Mouse (Mus musculus): ENCODE measurements around the gene Atp1a4. TPM values are rescaled to one million over a fixed set of nuclear protein-coding genes. Genes with fewer than 3 reads are reported as not detected.

Gene Atp1a4
- polyA plus RNA-seq, 1 experiment, result not detected

DNA sequence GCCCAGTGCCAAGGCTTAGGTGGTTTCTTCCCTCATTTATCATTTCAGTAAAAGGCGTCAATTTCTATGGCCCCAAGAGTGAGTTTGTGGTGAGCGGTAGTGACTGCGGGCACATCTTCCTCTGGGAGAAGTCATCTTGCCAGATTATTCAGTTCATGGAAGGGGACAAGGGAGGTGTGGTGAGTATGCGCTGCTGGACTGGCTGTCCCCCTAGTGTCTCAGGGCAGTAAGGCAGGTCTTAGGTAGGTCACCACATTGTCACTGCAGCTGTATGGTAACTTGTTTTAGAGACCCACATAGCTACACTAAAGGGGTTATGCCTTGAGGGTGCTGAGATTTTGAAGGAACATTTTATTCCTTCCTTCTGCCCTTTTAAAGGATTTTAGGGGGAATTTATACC is 69.3 kb downstream of the Atp1a4 start:
- Histone ChIP-seq H3K27ac (ENCODE audit: control insufficient read depth, insufficient read depth, low read depth, low read length, poor library complexity) (no peak overlapping the region), H3K4me3 (replicated peaks; ENCODE audit: control insufficient read depth, low read depth, low read length) (no peak overlapping the region), H3K4me1 (ENCODE audit: control insufficient read depth, insufficient read depth, low read length) (no peaks in the 10 kb centered on the region)
- 82% methylated on average over 4 of the region's 4 CpGs for WGBS
- peak; percentile 53 for TF ChIP-seq CTCF (IDR thresholded peaks at IDR 0.05; ENCODE audit: control insufficient read depth, insufficient read depth, low read length)
- no peak for TF ChIP-seq POLR2A (IDR thresholded peaks at IDR 0.05; ENCODE audit: borderline replicate concordance, control insufficient read depth, low read depth, low read length)

DNA sequence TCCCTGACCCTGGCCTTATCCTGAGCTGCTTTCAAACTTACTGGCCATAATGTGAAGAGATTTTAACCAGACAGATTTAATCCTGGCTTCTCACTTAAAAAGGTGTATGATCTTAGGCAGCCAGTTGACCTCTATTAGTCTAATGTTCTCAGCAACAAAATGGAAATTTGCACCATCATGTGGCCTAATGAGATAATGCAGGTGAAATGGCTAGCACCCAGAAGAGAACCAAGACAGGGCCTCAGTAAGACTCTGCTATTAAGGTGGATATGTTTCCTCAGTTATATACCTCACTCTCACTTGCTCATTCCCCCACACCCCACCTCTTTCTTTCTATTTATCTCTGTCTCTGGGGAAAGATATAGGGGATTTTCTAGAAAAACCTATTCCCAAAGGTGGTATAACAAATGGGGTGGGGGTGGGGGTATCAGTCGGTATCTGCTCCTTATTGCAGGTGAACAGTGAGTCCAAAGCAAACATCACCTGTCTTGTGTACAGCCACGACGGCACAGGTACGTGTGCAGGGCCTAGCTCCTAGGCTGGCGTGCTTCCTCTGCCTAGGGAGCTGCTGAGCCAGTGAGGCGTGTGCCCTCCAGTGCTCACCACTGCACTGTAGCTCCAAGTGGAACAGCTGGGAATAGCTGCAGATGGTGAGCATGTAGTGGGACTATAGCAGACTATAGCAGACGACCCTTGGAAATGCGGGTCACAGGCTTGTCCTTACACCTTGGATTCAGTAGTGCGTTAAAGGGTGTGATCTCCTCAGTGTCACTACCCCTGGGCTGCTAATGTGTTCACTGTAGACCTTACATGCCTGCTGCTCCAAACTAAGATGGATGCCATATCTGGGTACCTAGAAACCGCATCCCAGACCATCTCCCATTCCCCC is 71.6 kb downstream of the Atp1a4 start:
- no peaks in the 10 kb centered on the region for H3K4me1 ChIP-seq (ENCODE audit: control insufficient read depth, insufficient read depth, low read length)
- H3K4me3 ChIP-seq (replicated peaks; ENCODE audit: control insufficient read depth, low read depth, low read length), result no peak overlapping the region
- no peak for TF ChIP-seq CTCF (IDR thresholded peaks at IDR 0.05; ENCODE audit: control insufficient read depth, insufficient read depth, low read length)
- 95% methylated on average over 10 of the region's 10 CpGs for WGBS
- H3K27ac ChIP-seq (ENCODE audit: control insufficient read depth, insufficient read depth, low read depth, low read length, poor library complexity), result no peak overlapping the region

DNA sequence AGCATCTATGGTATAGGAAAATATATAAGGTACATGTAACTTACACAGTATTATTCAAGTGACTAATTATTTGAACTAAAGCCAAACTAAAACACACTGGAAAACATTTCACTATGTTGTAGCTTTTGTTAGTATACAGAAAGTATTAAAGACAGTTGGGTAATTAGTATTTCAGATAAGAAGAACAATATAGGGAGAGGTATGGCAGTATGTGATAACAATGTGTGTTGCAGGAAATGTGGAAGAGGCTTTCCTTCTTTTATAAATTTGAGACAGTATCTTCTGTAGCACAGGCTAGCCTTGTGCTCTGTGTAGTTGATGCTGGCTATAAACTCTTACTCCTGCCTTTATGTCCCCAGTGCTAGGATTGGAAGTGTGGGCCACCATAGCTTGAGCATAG is 74.3 kb downstream of the Atp1a4 start:
- H3K4me1 ChIP-seq (ENCODE audit: control insufficient read depth, insufficient read depth, low read length), result no peaks in the 10 kb centered on the region
- no peak overlapping the region for H3K27ac ChIP-seq (ENCODE audit: control insufficient read depth, insufficient read depth, low read depth, low read length, poor library complexity)
- no peak overlapping the region for H3K4me3 ChIP-seq (replicated peaks; ENCODE audit: control insufficient read depth, low read depth, low read length)
- TF ChIP-seq CTCF (IDR thresholded peaks at IDR 0.05; ENCODE audit: control insufficient read depth, insufficient read depth, low read length) (no peak), POLR2A (IDR thresholded peaks at IDR 0.05; ENCODE audit: borderline replicate concordance, control insufficient read depth, low read depth, low read length) (no peak)

DNA sequence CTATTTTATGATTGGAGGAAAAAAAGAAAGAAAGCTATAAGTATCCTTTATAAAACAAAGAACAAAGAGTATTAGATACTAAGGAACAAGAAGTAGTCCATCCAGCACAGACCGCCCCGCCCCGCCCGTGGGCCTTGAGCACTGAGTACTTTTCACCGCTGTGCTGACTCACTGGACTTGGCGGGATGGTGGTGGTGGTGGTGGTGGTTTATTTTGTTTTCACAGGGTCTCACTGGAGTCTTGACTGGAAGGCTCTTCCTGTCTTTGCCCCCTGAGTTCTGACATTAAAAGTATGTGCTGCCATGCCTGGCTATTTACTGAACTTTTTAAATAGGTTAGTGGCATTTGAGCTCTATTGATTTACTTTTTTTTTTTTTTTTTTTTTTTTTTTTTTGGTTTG is 75.2 kb downstream of the Atp1a4 start:
- Histone ChIP-seq H3K4me3 (replicated peaks; ENCODE audit: control insufficient read depth, low read depth, low read length) (no peak overlapping the region), H3K27ac (ENCODE audit: control insufficient read depth, insufficient read depth, low read depth, low read length, poor library complexity) (no peak overlapping the region), H3K4me1 (ENCODE audit: control insufficient read depth, insufficient read depth, low read length) (no peaks in the 10 kb centered on the region)
- TF ChIP-seq CTCF (IDR thresholded peaks at IDR 0.05; ENCODE audit: control insufficient read depth, insufficient read depth, low read length) (no peak), POLR2A (IDR thresholded peaks at IDR 0.05; ENCODE audit: borderline replicate concordance, control insufficient read depth, low read depth, low read length) (no peak)
- 94% methylated on average over 6 of the region's 6 CpGs for WGBS

DNA sequence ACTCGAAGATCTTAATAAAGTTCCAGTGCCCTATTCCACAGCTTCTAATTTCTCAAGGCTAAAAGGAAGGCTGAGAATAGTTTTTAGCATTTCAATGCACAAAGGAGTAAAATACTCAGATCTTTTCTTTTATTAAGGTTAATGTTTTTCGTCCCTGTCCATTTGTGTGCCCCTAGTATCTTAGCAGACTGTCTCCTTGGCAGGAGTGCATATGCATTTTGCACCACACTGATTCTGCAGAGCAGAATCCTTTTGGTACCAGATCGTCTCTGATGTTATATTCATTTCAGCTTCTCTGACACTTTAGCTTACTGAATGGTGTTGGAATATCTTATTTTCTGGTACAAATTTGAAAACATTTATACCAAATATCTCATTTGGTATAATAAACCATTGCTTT is 76.4 kb downstream of the Atp1a4 start:
- H3K4me1 ChIP-seq (ENCODE audit: control insufficient read depth, insufficient read depth, low read length), result no peaks in the 10 kb centered on the region
- no peak overlapping the region for H3K27ac ChIP-seq (ENCODE audit: control insufficient read depth, insufficient read depth, low read depth, low read length, poor library complexity)
- TF ChIP-seq CTCF (IDR thresholded peaks at IDR 0.05; ENCODE audit: control insufficient read depth, insufficient read depth, low read length), result no peak
- no peak for TF ChIP-seq POLR2A (IDR thresholded peaks at IDR 0.05; ENCODE audit: borderline replicate concordance, control insufficient read depth, low read depth, low read length)
- WGBS, result 86% methylated on average over 3 of the region's 3 CpGs
- no peak overlapping the region for H3K4me3 ChIP-seq (replicated peaks; ENCODE audit: control insufficient read depth, low read depth, low read length)

DNA sequence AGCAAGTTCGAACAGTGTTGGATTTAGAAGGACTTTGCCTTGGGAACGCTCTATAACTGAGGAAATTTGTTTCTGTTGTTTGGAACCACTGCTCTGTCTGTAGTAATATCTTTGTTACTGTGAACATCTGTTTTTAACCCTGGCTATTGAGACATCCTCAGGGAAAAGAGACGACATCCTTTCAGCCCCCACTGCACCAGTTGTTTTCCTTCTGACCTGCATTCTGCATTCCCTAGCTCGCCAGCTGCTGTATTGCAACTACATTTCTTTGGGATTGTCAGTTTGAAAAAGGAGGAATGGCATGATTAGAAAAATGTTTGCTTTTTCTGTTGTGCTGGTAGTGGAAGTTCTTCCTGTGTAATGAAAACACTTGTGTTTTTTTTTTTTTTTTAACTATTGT is 77.3 kb downstream of the Atp1a4 start:
- WGBS, result 86% methylated on average over 4 of the region's 4 CpGs

DNA sequence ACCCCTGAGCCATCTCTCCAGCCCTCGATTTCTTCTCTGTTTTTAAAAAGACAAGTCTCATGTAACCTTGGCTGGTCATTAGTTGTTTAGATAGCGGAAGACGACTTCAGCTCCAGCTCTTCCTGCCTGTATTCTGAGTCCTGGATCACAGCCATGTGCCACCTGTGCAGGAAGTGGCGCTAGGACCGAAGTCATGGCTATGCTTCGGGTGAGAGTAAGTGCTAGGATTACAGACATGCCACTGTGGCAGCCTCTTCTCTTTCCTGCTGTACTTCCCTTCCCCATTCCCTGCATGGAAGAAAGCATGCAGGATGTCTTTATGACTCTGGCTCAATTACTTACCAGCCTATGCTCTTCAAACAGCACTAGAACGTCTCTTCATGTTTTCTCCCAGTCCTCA is 79.1 kb downstream of the Atp1a4 start:
- Histone ChIP-seq H3K4me1 (ENCODE audit: control insufficient read depth, insufficient read depth, low read length) (no peaks in the 10 kb centered on the region), H3K4me3 (replicated peaks; ENCODE audit: control insufficient read depth, low read depth, low read length) (no peak overlapping the region), H3K27ac (ENCODE audit: control insufficient read depth, insufficient read depth, low read depth, low read length, poor library complexity) (no peak overlapping the region)
- TF ChIP-seq POLR2A (IDR thresholded peaks at IDR 0.05; ENCODE audit: borderline replicate concordance, control insufficient read depth, low read depth, low read length) (no peak), CTCF (IDR thresholded peaks at IDR 0.05; ENCODE audit: control insufficient read depth, insufficient read depth, low read length) (no peak)
- 73% methylated on average over 7 of the region's 7 CpGs for WGBS

More for the DNA sequence above, 77.3 kb downstream of the Atp1a4 start:
- Histone ChIP-seq H3K4me3 (replicated peaks; ENCODE audit: control insufficient read depth, low read depth, low read length) (no peak overlapping the region), H3K27ac (ENCODE audit: control insufficient read depth, insufficient read depth, low read depth, low read length, poor library complexity) (no peak overlapping the region), H3K4me1 (ENCODE audit: control insufficient read depth, insufficient read depth, low read length) (no peaks in the 10 kb centered on the region)
- TF ChIP-seq POLR2A (IDR thresholded peaks at IDR 0.05; ENCODE audit: borderline replicate concordance, control insufficient read depth, low read depth, low read length), result no peak
- TF ChIP-seq CTCF (IDR thresholded peaks at IDR 0.05; ENCODE audit: control insufficient read depth, insufficient read depth, low read length), result no peak

DNA sequence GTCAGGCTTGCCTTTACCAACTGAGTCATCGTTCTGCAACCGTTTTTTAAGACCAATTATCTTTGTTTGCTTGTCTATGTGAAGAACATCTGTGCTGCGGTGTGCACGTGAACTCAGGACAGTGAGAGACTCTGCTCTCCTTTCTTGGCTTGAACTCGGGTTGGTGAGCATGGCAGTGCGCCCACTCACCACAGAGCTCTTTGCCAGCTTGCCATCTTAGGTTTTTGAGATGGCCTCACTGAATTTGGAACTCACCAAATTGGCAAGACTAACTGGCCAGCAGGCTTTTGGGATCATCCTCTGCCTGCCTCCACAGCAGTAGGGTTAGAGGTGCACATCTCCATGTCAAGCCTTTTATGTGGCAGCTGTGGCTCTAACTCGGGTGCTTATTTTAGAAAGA is 80.4 kb downstream of the Atp1a4 start:
- WGBS, result 83% methylated on average over 7 of the region's 7 CpGs
- H3K4me3 ChIP-seq (replicated peaks; ENCODE audit: control insufficient read depth, low read depth, low read length), result no peak overlapping the region
- TF ChIP-seq POLR2A (IDR thresholded peaks at IDR 0.05; ENCODE audit: borderline replicate concordance, control insufficient read depth, low read depth, low read length) (no peak), CTCF (IDR thresholded peaks at IDR 0.05; ENCODE audit: control insufficient read depth, insufficient read depth, low read length) (no peak)
- no peaks in the 10 kb centered on the region for H3K4me1 ChIP-seq (ENCODE audit: control insufficient read depth, insufficient read depth, low read length)
- H3K27ac ChIP-seq (ENCODE audit: control insufficient read depth, insufficient read depth, low read depth, low read length, poor library complexity), result no peak overlapping the region

Other genes with a start within 250 kb of the Atp1a4 start
- gene Vangl2, start 230.0 kb downstream of the Atp1a4 start, polyA plus RNA-seq (2011; ENCODE audit: insufficient read depth, insufficient read length, low replicate concordance, missing spikeins), result 1.8 and 2.2 TPM in 2 replicates
- not detected in 2 replicates for gene Nhlh1, start 200.8 kb downstream of the Atp1a4 start, polyA plus RNA-seq (2011; ENCODE audit: insufficient read depth, insufficient read length, low replicate concordance, missing spikeins)
- gene Copa, start 175.9 kb downstream of the Atp1a4 start, polyA plus RNA-seq (2011; ENCODE audit: insufficient read depth, insufficient read length, low replicate concordance, missing spikeins), result 35.1 and 45.8 TPM in 2 replicates
- 15.7 and 47.9 TPM in 2 replicates for gene Ncstn, start 175.6 kb downstream of the Atp1a4 start, polyA plus RNA-seq (2011; ENCODE audit: insufficient read depth, insufficient read length, low replicate concordance, missing spikeins)
- 32.8 TPM in 2 replicates for gene Pex19, start 131.7 kb downstream of the Atp1a4 start, polyA plus RNA-seq (2011; ENCODE audit: insufficient read depth, insufficient read length, low replicate concordance, missing spikeins)
- gene Dcaf8, start 110.3 kb downstream of the Atp1a4 start, polyA plus RNA-seq (2011; ENCODE audit: insufficient read depth, insufficient read length, low replicate concordance, missing spikeins), result 56.2 and 72.7 TPM in 2 replicates
- 12.7 and 28.0 TPM in 2 replicates for gene Pea15a, start 51.6 kb downstream of the Atp1a4 start, polyA plus RNA-seq (2011; ENCODE audit: insufficient read depth, insufficient read length, low replicate concordance, missing spikeins)
- gene Casq1, start 38.5 kb downstream of the Atp1a4 start, polyA plus RNA-seq (2011; ENCODE audit: insufficient read depth, insufficient read length, low replicate concordance, missing spikeins), result 2.8 TPM in 1 of 2 replicates, not detected in the other
- 16.4 and 25.4 TPM in 2 replicates for gene Igsf8, start 3.2 kb upstream of the Atp1a4 start, polyA plus RNA-seq (2011; ENCODE audit: insufficient read depth, insufficient read length, low replicate concordance, missing spikeins)
- 2.9 and 5.7 TPM in 2 replicates for gene Atp1a2, start 39.6 kb upstream of the Atp1a4 start, polyA plus RNA-seq (2011; ENCODE audit: insufficient read depth, insufficient read length, low replicate concordance, missing spikeins)
- 1.2 TPM in 1 of 2 replicates, not detected in the other for gene Kcnj9, start 70.9 kb upstream of the Atp1a4 start, polyA plus RNA-seq (2011; ENCODE audit: insufficient read depth, insufficient read length, low replicate concordance, missing spikeins)
- 1.0 and 2.3 TPM in 2 replicates for gene Kcnj10, start 82.8 kb upstream of the Atp1a4 start, polyA plus RNA-seq (2011; ENCODE audit: insufficient read depth, insufficient read length, low replicate concordance, missing spikeins)
- gene Pigm, start 118.1 kb upstream of the Atp1a4 start, polyA plus RNA-seq (2011; ENCODE audit: insufficient read depth, insufficient read length, low replicate concordance, missing spikeins), result 5.2 and 8.8 TPM in 2 replicates
- gene Slamf9, start 216.9 kb upstream of the Atp1a4 start, polyA plus RNA-seq (2011; ENCODE audit: insufficient read depth, insufficient read length, low replicate concordance, missing spikeins), result 1.7 and 5.4 TPM in 2 replicates
- 3.1 and 3.7 TPM in 2 replicates for gene Igsf9, start 223.4 kb upstream of the Atp1a4 start, polyA plus RNA-seq (2011; ENCODE audit: insufficient read depth, insufficient read length, low replicate concordance, missing spikeins)
- gene Tagln2, start 241.6 kb upstream of the Atp1a4 start, polyA plus RNA-seq (2011; ENCODE audit: insufficient read depth, insufficient read length, low replicate concordance, missing spikeins), result 66.2 and 153 TPM in 2 replicates

All from bone marrow, adult 2 months (tissue).